ENCODE assay signal across 11 mouse cellular contexts in genomic region chr12:24424958-24425357, GRCm38 (mm10).
A peak's percentile ranks its signal among the peaks of the same experiment; 100 is the strongest.
DNase-seq lines count a peak whose midpoint lies in the region; ATAC-seq lines count a peak whose summit lies in the region.
"Had no signal": no experiment of that assay in that cellular context is flagged by ENCODE, and none has a peak within 500 bp of the region (broad histone marks: within the 10 kb centered on the region; RNA-seq: fewer than 3 reads in every experiment).

No protein-coding gene starts in this region.

- no peaks in the 10 kb centered on the region for H3K27me3 ChIP-seq in midbrain, embryonic 10.5 days (ENCODE audit: low read depth, poor library complexity, severe bottlenecking)
- H3K27me3 ChIP-seq in midbrain, embryonic 15.5 days (replicated peaks), result no peaks in the 10 kb centered on the region
- H3K27me3 ChIP-seq: intestine, embryonic 15.5 days; neural tube, embryonic 13.5 days had no signal

- peak; percentile 11 for DNase-seq in midbrain, embryonic 10.5 days (ENCODE audit: low spot score)
- DNase-seq in NIH3T3 (ENCODE audit: low read depth), result peak; percentile 64
- DNase-seq in embryo, embryonic 11 days, result peak; percentile 7
- DNase-seq in retina, embryonic 14.5 days (ENCODE audit: low spot score), result peak; percentile 31
- no peak for DNase-seq in layer of hippocampus, postnatal 36 days
- no peak for DNase-seq in left cerebral cortex, postnatal 4 days
- DNase-seq: heart, adult 2 months; lung, postnatal 4 days had no signal

- no peak overlapping the region for H3K9ac ChIP-seq in midbrain, embryonic 15.5 days
- H3K9ac ChIP-seq: intestine, embryonic 15.5 days; neural tube, embryonic 13.5 days had no signal

- WGBS in midbrain, embryonic 10.5 days, result 71% methylated on average over 17 of the region's 17 CpGs
- WGBS in midbrain, embryonic 15.5 days, result 70% methylated on average over 17 of the region's 17 CpGs

- no peak overlapping the region for H3K4me3 ChIP-seq in midbrain, embryonic 10.5 days
- no peak overlapping the region for H3K4me3 ChIP-seq in midbrain, embryonic 15.5 days
- H3K4me3 ChIP-seq: heart, adult 2 months; intestine, embryonic 15.5 days; neural tube, embryonic 13.5 days had no signal

- H3K9me3 ChIP-seq in midbrain, embryonic 10.5 days (replicated peaks), result peaks cover 45% of the 10 kb centered on the region
- H3K9me3 ChIP-seq in midbrain, embryonic 15.5 days, result peaks cover 8% of the 10 kb centered on the region; the same call in 1 of the 2 replicates
- H3K9me3 ChIP-seq: intestine, embryonic 15.5 days had no signal

- H3K27ac ChIP-seq in midbrain, embryonic 10.5 days (replicated peaks), result no peak overlapping the region
- H3K27ac ChIP-seq in midbrain, embryonic 15.5 days, result no peak overlapping the region
- H3K27ac ChIP-seq: heart, adult 2 months; intestine, embryonic 15.5 days; neural tube, embryonic 13.5 days had no signal

- H3K4me1 ChIP-seq in midbrain, embryonic 10.5 days, result no peaks in the 10 kb centered on the region
- no peaks in the 10 kb centered on the region for H3K4me1 ChIP-seq in midbrain, embryonic 15.5 days
- H3K4me1 ChIP-seq: intestine, embryonic 15.5 days; neural tube, embryonic 13.5 days had no signal

- intact Hi-C loops in left cerebral cortex, postnatal 4 days (cut with DNase I), result no loop called here

- ATAC-seq in midbrain, embryonic 15.5 days (replicated peaks), result no peak
- ATAC-seq: intestine, embryonic 15.5 days had no signal

- no peak overlapping the region for H3K4me2 ChIP-seq in midbrain, embryonic 15.5 days
- H3K4me2 ChIP-seq: intestine, embryonic 15.5 days; neural tube, embryonic 13.5 days had no signal

- H3K36me3 ChIP-seq in midbrain, embryonic 10.5 days, result no peaks in the 10 kb centered on the region
- H3K36me3 ChIP-seq in midbrain, embryonic 15.5 days (replicated peaks), result no peaks in the 10 kb centered on the region
- H3K36me3 ChIP-seq: intestine, embryonic 15.5 days; neural tube, embryonic 13.5 days had no signal

Comparison
In these comparisons a context has a peak if more than half of its experiments do, and no peak if none do; other contexts are left out.
1. DNase-seq: peak in midbrain, embryonic 10.5 days (single experiment), NIH3T3 (single experiment), embryo, embryonic 11 days (single experiment) and retina, embryonic 14.5 days (single experiment); none in layer of hippocampus, postnatal 36 days (0 of 2) and left cerebral cortex, postnatal 4 days (single experiment).